Mouse (Mus musculus) lung, postnatal 14 days (tissue): ENCODE measurements around the gene Fntb.

ENCODE experiments used
- DNase-seq: peaks from one replicate; pipeline ENCODE4 v3.0.0; 2021

Gene Fntb

DNA sequence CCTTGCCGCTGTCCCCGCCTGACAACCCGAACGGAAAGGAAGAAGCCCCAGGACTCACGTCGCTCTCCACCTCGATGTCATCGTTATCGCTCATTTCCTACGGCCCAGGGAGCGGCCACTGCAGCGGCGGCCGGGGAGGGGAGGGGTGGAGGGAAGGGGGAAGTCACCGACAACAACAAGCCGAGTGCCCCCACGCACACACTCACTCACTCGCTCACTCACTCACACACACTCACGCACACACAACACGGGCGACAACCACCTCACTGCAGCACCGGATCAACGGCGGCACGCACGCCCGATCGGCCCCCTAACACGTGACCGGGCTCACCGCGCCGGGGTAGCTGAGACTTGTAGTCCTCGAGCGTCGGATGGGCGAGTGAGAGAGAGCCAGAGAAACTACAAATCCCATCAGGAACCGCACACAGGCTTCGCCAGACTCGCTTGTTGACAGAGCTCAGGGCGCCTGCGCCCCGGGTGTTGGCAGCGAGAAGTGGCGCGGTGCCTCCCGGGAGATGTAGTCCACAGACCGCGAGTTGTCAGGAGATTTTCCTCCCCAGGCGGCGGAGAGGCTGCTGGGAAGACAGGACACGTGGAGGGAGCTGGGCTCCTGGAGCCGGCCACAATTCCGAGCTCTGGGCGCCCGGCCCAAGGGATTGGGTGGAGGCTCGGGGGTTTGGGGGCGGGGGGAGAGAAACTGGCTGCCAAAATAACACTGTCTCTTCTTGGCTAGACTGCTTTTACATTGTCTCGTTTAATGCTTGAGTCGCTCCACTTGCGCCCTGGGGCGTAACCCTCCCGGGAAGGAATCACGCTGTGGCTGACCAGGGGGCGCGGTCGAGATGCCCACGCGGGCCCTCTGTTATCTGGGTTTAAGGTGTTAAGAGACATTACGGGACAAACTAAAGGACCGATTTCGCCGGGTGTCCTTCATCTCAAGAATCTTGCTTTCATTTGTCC, 196.8 kb downstream of the Fntb start, which contains the start of gene Max:
Gene Max (minus strand): TSS at position 270 of the 960 bp plus-strand sequence.
- DNase-seq, result peak; percentile 97

DNA sequence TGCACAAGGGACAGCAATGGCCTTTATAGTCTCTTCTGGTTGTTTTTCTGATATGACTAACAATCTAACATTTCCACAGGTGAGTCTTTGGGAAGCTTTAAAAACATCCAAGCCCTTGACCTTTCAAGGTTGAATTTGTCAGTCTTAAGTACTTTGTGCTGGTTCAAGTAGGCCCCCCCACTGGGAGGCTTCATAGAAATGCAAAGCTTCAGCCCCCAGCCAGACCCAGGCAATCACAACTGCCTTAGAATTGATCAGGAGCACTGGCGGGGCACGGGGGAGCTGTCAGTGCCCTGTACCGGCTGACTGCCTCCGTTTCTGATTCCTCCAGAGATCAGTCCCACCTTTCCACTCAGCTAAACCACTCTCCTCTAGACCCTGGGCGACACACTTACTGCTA, 199.7 kb downstream of the Fntb start:
- DNase-seq, result no peak

DNA sequence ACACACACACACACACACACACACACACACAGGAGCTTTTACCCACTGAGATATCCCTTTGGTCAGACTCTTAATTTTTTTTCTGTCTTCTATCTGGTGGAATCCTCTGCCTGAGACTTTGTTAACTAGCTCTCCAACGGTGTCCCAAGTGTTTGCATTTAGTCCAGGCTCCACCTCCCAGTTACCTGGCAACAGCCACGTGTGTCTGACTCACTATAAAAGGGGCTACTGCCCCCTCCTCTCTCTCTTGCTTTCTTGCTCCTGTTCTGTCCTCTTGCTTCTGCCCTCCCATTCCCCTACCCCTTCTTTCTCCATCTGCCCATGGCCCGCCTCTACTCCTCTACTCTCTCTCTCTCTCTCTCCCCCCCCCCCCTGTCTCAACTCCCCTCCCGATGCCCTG, 200.5 kb downstream of the Fntb start:
- no peak for DNase-seq
